Mouse (Mus musculus): Measurements from ENCODE around the gene Gramd1b.

DNA sequence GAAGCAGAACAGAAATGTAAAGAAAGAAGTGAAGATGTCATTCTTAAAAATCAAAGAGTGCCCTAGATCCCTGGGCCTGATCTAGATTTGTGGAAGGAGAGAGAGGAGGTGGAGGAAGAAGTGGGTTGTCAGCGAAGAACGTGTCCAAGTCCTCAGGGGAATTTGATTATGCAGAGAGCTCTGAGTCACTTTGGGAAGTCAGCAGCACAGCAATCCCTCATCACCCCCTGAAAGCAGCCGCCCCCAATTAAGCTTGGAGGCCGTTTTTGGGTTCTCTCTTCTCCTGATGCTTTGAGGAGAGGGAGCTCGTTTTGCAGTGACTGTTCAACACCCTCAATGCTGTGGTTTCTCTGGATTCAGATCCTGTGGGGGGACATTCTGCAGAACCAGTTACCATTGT, 24.1 kb upstream of the Gramd1b start:
- no peak for TF ChIP-seq CTCF (IDR thresholded peaks at IDR 0.05; ENCODE audit: low read depth)
- no peak for TF ChIP-seq EP300 (IDR thresholded peaks at IDR 0.05; ENCODE audit: low read depth)

Measured in heart, postnatal 0 days (tissue).